Mouse (Mus musculus) right cerebral cortex, postnatal 4 days (tissue): ENCODE measurements at regions not wholly inside any gene's neighbourhood (a gene's known extent, or its start where the extent isn't known, plus 50 kb on each side); places are given as distances from the start of the nearest gene placed in this dataset.

Experiments used
- DNase-seq: peaks from one replicate; pipeline ENCODE4 v3.0.0-alpha.2; 2022

DNA sequence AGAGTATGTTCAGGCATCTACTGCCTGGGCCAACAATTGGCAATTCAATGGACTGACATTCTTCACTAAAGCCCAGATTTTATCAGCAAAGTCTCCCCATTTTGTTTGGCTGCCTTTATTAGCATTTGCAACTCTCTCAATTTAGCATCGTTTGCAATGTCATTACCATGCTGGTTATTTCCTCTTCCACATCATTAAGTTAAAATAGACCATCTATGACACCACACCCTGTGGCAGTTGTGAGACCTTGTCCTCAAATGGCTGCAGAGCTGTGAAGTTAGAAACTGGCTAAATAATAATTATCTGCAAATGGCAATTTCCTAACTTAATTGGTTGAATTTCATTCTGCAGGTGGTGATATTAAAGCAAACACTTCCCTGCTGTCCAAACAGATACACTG, 381.8 kb downstream of the H2al1n start:
- no peak for DNase-seq

DNA sequence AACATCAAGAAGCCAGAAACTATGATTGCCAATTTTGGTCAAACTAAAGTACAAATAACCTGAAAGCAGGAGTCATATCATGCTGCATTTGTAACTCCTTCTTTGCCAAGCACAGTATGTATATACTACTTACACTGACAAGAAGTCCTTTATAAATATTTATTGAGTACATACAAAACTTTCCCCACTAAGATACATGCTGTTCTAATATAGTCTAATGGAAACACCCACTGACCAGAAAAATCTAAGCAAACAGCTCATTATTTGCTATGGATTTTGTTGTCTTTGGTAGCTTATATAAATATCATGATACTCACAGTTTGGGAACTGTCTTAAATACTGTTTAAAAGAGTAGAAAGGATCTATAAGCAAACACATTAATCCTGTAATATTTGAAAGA, 385.9 kb downstream of the H2al1n start:
- no peak for DNase-seq

DNA sequence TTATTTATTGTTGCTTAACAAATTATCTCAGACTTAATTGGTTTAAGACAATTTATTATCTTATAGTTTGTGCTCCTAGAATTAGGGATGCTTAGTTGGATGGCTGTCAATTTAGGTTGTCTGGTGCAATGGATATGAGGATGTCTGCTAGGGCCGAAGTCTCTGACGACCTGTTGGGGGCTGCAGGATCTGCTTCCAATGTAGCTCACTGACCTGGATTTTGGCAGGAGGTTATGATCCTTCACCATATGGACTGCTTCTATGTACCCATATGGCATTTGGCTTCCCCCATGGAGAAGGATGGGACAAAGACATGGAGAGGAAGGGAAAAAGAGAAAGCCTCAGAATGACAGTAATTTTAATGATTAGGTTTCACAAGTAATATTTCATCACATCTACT, 391.0 kb downstream of the H2al1n start:
- no peak for DNase-seq

DNA sequence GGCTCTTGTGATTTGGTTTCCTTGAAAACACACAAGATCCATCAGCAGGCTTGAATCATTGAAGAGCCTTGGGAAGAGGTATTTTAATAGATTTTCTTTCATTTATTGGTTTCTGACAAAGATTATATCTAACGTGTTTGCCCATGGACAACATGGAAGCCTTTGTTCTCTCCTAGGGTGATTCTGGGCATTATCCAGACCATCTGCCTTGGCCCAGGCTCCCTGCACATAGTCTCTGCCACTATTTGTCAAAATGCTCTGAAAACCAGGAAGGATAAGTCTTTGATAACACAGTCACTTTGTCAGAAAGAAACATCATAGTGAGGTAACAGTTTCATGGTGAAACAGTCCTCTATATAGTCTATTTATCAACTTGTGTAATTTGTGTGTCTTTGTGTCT, 398.2 kb downstream of the H2al1n start:
- no peak for DNase-seq

DNA sequence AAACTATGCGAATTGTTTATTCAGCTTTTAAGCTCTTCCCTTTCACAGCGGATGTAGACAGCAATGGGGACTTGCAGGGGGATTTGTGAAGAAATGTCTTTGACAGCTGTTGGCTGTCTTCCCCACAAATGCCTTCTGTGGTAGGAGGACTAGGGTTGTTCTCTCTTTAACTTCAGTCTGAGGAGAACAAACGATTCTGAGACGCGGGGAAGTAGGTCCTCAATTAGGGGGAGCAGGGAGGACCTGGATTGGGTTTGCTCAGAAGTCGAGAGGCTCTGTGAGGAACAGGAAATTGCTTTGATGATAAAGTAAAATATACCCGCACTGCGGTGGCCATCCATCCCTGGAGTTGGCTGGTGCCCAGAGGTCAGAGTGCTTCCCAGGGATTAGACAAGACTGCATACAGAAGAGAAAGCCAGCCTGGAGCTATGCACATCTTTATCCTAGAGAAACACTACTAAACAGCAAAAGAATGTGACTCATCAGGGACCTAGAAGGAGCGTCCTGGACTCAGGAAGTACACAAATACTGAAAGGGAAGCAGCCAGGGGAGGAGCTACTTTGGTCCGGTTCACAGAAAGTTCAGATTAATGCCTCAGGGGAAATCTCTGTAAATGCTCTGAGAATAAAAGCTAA, 417.4 kb downstream of the H2al1n start:
- DNase-seq: peak; percentile 4

DNA sequence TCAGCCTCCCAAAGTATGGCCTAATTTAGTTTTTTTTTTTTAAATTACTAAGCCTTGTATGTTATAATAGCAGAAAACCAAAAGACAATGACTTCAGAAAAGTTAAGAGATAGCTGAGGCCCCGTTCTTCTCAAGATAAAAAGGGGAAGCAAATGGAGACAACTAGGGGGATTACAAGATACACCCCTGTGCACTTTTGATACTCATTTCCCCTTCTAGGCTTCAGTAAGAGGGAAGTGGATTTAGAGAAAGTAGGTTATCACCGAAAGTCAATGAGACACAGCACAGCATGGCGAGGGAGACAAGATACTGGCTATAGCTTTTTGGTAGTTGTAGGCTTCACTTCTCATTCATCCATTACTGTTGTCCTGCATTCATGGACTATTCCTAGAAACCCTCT, 428.4 kb downstream of the H2al1n start:
- no peak for DNase-seq

DNA sequence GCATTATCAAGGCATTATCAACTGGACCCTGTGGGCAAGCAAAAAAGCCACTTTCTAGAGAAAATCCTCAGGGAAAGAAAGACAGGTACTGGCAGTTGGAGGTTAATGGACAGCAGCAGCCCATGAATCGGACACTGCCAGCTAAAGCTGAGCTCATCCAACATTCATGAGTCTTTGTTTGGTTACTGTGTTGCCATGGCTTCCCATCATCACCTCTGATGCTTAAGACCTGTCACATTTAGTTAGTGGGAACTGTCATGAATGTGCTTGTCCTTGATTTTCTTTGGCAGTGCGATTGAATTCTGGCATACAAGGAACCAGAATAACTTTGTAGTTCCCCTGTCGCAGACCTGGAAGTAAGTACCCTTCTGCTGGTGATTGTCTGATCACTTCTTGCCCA, 453.9 kb downstream of the H2al1n start:
- DNase-seq: no peak

DNA sequence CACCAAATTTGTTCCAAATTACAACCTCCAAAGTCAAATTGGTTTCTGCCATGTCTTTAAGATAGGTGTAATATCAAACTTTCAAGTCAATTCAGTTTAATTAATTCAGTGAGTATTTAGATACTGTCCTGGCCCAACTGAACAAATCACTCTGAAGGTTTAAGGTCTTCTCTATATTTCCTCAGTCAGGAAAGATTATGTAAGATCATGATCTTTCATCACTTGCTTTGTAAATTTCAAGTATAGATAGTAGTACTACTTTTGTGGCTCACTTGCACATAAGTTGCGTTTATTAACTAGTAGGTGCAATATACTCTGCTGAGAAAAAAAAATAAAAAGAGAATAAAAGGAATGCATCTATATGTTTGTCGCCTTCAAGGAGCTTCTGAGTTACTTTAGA, 485.4 kb downstream of the H2al1n start:
- DNase-seq: no peak

DNA sequence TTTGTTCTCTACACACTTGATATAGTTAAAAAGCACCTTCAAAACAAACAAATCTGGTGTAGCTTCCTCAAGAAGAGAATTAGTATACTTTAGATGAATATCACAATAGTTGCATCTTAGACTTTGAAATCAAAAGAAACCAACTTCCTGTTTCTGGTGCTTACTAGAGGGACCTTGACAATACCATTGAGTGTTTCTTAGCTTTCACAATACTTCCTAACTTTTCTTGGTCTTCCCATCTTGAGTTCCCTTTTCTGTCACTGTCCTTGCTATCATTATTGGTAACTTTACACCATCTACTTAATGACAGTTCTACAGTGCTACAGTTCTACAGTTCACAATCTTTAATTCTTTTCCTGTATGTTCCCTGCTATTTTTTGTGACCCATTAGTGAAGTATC, 528.1 kb downstream of the H2al1n start:
- no peak for DNase-seq
